Mouse (Mus musculus): Measurements from ENCODE around the gene Pdcd1.
"Not testable (repeated sequence)": the region's sequence is repeated elsewhere in the genome, so short reads cannot be mapped to it uniquely, and the experiment has no call there.

The Pdcd1 gene

DNA sequence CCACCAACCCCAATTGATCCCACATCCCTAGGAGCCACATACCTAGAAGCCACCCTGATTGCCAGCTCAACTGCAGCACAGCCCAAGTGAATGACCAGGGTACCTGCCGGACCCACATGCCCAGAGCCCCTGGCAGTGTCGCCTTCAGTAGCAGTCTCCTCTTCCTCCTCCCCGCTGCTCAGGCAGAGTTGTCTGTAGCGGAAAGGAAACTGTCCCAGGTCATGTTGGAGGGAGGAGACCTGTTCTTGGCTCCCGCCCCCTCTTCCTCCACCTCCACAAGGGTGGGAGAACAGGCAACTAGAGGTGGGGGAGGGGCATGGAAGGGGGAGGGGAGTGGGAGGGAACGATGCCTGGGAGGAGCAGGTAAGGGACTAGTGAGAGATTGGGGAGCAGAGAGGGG is at the start of gene Pdcd1:
Gene Pdcd1 (minus strand): TSS at position 181 of the 400 bp plus-strand sequence.
- no peak for DNase-seq (ENCODE audit: low spot score)

DNA sequence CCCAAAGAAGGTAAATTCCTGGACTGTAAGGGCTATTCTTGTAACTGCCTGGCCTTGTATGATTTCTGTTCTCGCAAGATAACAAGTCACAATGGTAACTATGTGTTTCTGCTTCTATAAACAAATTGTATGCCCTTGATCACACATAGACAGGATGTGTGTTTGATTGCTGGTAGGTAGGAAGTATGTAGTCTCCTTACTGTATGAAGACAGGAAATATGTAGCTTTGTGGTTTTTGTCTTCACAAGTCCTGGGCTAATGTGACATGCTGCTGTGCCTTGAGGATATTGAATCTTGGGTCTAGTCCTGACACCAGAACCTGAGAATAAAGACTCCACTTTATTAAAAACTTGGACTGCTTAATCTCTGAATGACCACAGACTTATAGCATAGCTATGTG is 39.4 kb upstream of the Pdcd1 start:
- DNase-seq (ENCODE audit: low spot score), result no peak

DNA sequence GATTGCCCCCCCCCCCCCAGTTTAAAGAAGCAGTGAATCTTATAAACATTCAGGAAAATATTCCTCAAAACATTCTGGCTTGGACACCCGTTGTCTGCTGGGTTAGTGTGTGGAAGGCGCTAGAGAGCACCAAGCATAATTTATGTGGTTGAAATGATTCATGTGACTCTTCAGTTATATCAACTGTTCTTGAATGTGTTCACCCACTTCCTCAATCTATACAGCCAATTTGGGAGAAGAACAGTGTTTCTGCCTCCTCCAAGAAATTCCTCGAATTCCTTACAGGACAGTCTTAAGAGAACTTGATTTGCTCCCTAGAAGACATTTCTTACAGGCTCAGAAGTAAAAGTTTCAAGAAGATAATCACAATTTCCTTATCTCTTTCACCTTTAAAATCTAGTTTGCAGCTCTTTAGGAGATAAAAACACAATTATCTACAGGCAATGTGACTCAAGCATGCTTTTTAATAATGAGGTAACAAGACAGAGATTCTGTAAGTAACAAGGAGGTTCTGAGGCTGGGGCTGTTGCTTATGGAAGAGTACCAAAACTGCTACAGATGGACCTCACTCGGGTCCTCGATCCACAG is 34.1 kb upstream of the Pdcd1 start:
- no peak for DNase-seq (ENCODE audit: low spot score)

GRCm38 (mm10) chr1:94085324-94086105 is 33.2 kb upstream of the Pdcd1 start:
- DNase-seq (ENCODE audit: low spot score), result no peak

- DNase-seq (ENCODE audit: low spot score), result no peak
Observed at GRCm38 (mm10) chr1:94081761-94082160, 29.4 kb upstream of the Pdcd1 start.

DNA sequence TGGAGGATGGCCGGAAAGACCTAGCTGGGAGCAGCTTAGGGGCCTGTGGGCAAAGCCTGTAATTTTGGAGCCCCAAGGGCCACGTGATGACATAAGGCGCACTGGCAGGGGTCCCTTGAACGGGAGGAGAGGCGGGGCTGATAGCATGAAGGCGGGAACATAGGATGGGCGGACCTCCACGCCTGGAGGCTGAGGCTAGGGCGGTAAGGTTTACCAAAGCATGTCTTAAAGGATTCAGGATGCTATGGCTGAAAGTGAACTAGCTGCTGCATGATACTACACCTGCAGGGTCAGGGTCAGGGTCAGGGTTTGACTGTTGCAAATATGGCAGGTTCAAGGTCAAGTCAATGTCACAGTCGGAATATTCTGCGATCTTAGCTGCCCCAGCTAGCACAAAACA is 28.8 kb upstream of the Pdcd1 start:
- no peak for DNase-seq (ENCODE audit: low spot score)

- no peak for DNase-seq (ENCODE audit: low spot score)
Observed at GRCm38 (mm10) chr1:94080718-94081117, 28.4 kb upstream of the Pdcd1 start.

DNA sequence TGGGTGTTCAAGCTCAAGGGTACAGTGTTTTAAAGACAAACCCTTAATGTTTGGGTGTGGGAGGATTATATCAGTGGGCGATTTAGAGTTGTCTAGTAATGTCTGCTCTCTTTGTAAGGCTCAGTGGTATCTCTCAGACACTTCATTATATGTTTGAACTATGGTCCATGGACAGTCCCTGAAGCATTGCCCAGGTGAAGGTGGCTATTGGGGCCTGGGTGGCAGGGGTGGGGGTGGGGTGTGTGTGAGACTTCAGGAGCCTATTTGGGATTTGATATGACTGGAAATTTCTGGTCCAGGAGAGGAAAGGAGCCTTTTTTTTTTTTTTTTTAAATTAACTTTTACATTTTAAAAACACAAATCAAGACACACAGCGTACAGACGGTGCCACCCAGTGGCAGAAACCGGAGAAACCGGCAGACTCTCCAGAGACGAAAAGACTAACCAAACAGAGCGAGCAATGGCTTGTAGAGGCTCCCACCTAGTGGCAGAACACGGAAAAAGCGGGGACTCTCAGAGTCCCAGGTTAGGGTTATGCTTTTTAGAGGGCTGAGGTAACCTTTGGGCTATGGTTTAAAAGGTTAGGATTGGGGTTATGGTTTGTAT is 26.6 kb upstream of the Pdcd1 start:
- DNase-seq (ENCODE audit: low spot score), result peak; percentile 93

DNA sequence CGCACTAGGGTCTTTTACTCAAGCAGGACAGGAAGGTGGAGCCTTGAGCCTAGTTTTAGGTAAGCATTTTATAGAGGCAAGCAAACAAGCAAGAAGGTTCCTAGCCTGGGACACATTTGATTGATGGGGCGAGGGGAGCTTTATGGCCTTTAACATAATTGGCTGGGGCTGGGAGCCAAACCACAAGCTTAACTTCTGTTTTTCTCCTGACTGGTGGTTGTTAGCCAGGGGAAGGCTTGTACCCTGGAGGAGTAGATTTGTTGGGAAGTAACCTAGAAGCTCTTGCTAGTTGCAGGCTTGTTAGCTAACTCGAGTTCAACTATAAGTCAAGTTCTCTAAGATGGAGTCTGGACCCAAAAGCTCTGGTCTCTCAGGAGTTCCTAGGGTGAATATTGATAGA is 26.0 kb upstream of the Pdcd1 start:
- no peak for DNase-seq (ENCODE audit: low spot score)

DNA sequence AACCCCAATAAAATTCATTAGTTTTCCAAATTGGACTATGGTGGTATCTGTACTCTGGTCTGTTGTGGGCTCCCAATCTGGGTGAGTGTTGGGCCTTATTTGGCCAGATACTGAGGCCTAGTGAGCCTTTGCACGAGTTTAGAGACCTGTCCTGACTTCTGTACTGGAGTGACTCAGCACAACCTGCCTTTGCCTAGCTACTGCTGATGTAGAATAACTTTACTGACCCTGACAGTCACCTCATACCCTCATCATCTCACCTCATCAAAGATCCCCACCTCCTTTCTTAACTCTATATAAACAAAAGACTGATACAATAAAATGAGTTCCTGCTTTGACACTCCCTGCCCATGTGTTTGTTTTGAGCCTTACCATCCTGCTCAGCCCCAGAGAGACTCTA is 24.3 kb upstream of the Pdcd1 start:
- no peak for DNase-seq (ENCODE audit: low spot score)

GRCm38 (mm10) chr1:94074756-94075155 is 22.4 kb upstream of the Pdcd1 start:
- DNase-seq (ENCODE audit: low spot score), result no peak

DNA sequence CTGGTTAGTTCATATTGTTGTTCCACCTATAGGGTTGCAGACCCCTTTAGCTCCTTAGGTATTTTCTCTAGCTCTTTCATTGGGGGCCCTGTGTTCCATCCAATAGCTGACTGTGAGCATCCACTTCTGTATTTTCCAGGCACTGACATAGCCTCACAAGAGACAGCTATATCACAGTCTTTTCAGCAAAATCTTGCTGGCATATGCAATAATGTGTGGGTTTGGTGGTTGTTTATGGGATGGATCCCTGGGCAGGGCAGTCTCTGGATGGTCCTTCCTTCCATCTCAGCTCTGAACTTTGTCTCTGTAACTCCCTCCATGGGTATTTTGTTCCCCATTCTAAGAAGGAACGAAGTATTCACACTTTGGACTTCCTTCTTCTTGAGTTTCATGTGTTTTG is 5.9 kb upstream of the Pdcd1 start:
- not testable (repeated sequence) for DNase-seq (ENCODE audit: low spot score)

DNA sequence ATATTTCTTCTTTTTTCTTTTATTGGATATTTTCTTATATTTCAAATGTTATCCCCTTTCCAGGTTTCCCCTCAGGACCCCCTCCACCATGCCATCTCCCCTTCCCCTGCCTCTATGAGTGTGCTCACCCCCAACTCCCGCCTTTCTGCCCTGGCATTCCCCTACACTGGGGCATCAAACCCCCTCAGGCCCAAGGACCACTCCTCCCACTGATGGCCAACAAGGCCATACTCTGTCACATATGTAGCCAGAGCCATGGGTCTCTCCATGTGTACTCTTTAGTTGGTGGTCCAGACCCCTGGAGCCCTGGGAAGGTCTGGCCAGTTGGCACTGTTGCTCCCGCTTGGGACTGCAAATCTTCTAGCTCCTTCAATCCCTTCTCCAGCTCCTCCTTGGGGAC is 5.0 kb upstream of the Pdcd1 start:
- DNase-seq (ENCODE audit: low spot score), result no peak

DNA sequence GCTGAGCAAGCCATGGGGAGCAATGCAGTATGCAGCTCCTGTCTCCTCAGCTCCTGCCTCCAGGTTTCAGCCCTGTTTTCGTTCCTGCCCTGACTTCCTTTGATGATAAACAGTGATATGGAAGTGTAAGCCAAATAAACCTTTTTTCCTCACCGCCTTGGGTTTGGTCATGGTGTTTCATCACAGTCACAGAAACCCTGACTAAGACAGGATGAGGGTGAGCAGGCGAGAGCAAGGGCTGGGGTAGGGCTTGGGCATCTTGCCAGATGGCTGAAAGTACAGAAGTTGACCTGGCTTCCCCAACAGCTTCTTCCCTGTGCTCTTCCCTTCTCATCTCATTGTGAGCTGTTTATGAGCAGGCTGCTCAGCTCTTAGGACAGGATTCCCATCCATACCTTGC is 3.6 kb upstream of the Pdcd1 start:
- no peak for DNase-seq (ENCODE audit: low spot score)

DNA sequence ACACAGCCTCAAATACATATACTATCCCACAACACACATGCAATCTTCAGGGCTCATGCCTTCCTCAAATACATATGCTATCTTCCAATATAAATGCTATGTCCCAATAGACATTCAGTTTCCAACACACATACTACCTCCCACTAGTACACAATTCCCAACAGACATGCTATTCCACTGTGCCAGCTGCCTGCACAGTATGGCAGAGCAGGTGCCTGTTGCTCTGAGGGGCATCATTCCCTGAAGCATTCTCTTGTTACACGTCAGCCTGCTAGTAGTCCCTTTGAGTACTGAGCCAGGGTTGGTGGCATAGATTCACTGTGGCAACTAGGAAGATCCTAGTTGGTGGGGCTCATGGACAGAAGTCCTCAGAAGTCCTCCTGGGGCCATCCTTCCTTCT is 2.1 kb upstream of the Pdcd1 start:
- DNase-seq (ENCODE audit: low spot score), result no peak

DNA sequence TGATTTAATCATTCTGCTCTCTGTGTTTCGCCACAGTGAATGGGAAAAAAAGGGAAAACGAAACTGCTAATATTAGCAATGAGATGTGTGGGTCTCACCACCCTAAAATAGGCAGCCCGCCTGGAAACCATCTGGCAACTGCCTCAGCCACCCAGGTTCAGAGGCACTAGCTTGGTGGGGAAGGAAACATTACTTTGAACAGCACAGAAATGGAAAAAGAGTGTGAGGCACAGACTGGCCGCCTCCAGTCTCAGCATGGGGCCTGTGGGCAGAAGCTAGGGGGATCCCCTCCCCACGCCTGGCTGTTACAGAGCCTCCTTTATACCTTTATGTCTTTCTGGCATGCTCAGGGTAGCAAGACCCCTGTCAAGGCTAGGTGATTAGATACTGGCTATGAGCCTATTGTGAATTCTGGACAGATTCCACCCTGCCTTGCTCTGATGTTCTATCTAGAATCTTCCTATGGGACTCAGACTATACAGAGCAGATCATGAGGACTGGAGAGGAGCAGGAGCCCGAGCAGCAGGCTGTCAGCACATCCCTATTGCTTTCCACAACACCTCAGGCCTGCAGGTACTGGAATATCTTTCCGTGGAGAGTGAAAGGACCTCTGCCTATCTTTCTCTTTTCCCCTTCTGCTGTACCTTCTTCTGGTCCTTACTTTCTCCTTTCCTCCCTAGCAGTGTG is 1.3 kb upstream of the Pdcd1 start:
- no peak for DNase-seq (ENCODE audit: low spot score)

- no peak for DNase-seq (ENCODE audit: low spot score)
Observed at GRCm38 (mm10) chr1:94051104-94051503, 1.2 kb downstream of the Pdcd1 start.

DNA sequence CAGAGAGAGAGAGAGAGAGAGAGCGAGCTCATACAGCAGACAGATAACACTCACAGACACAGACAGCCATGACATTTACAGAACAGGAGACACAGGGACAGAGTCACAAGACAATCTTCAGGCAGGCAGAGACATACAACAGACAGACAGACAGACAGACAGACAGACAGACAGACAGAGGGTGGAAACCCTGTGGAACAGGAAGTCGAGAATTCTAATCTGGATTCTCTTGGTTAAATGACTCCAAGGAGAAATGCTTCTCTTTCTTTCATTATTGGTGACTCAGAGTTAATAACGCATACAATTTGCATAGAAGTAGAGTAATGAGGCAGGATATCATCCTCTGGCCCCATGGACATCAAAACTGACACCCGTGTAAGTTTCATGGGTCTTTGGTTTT is 5.8 kb downstream of the Pdcd1 start:
- no peak for DNase-seq (ENCODE audit: low spot score)

GRCm38 (mm10) chr1:94045559-94045958 is 6.8 kb downstream of the Pdcd1 start:
- no peak for DNase-seq (ENCODE audit: low spot score)

DNA sequence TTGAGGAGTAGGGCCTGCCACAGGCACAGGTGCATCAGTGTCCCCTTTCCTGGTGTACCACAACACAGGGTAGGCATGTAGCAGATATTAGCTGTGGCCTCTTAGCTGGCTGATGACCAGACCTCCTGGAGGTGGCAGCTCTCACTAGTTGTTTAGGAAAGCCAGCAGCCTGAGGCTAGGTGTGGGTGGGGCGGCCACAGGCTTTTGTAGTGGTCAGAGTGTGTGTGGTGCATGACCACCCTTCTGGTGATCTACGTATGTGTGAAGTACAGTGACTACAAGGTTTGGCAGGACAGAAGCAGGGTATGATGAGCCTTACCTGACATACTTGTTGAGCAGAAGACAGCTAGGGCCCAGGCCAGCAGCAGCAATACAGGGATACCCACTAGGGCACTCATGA is 12.0 kb downstream of the Pdcd1 start:
- DNase-seq (ENCODE audit: low spot score), result no peak

GRCm38 (mm10) chr1:94034984-94035743 is 17.2 kb downstream of the Pdcd1 start:
- peak; percentile 89 for DNase-seq (ENCODE audit: low spot score)

GRCm38 (mm10) chr1:94033075-94033602 is 19.2 kb downstream of the Pdcd1 start:
- no peak for DNase-seq (ENCODE audit: low spot score)

Measured in retina, embryonic 14.5 days (tissue).